ENCODE assay signal across 9 mouse cellular contexts in genomic region chr2:85123869-85124535, GRCm38 (mm10). TPM values are rescaled to one million over a fixed set of nuclear protein-coding genes. Genes with fewer than 3 reads are reported as not detected.
DNase-seq lines count a peak whose midpoint lies in the region; ATAC-seq and TF ChIP-seq lines count a peak whose summit lies in the region.
"Had no signal": no experiment of that assay in that cellular context is flagged by ENCODE, and none has a peak within 500 bp of the region (broad histone marks: within the 10 kb centered on the region; RNA-seq: fewer than 3 reads in every experiment).

No protein-coding gene starts in this region.

- TF ChIP-seq EP300 in heart, postnatal 0 days (IDR thresholded peaks at IDR 0.05; ENCODE audit: low read depth): no peak

- no peak overlapping the region for H3K9ac ChIP-seq in heart, postnatal 0 days (replicated peaks; ENCODE audit: low read depth, low read length)
- H3K9ac ChIP-seq in liver, embryonic 13.5 days: no peak overlapping the region
- no peak overlapping the region for H3K9ac ChIP-seq in neural tube, embryonic 11.5 days (ENCODE audit: low read length)
- H3K9ac ChIP-seq: heart, embryonic 13.5 days had no signal

- peak; percentile 77 for ATAC-seq in heart, postnatal 0 days (ENCODE audit: insufficient read depth, low read depth)
- ATAC-seq in liver, embryonic 13.5 days (ENCODE audit: low read depth): peak; percentile 51
- ATAC-seq in neural tube, embryonic 11.5 days (ENCODE audit: insufficient read depth, low FRiP score, low TSS enrichment): peak; percentile 84

- H3K4me3 ChIP-seq in forebrain, embryonic 10.5 days: no peak overlapping the region
- H3K4me3 ChIP-seq in heart, postnatal 0 days (ENCODE audit: low read depth, low read length): no peak overlapping the region
- no peak overlapping the region for H3K4me3 ChIP-seq in liver, embryonic 13.5 days (replicated peaks)
- H3K4me3 ChIP-seq in neural tube, embryonic 11.5 days (ENCODE audit: low read depth, low read length): no peak overlapping the region
- H3K4me3 ChIP-seq: heart, embryonic 13.5 days had no signal

- 47% methylated on average over 1 of the region's 1 CpGs for WGBS in forebrain, embryonic 10.5 days
- 10% methylated on average over 1 of the region's 1 CpGs for WGBS in heart, postnatal 0 days
- WGBS in liver, embryonic 13.5 days (ENCODE audit: insufficient replicate concordance): 11% methylated on average over 1 of the region's 1 CpGs
- WGBS in neural tube, embryonic 11.5 days: 44% methylated on average over 1 of the region's 1 CpGs

- H3K36me3 ChIP-seq in forebrain, embryonic 10.5 days (replicated peaks): no peaks in the 10 kb centered on the region
- no peaks in the 10 kb centered on the region for H3K36me3 ChIP-seq in heart, postnatal 0 days (replicated peaks; ENCODE audit: control insufficient read depth, insufficient read depth, low read length)
- no peaks in the 10 kb centered on the region for H3K36me3 ChIP-seq in liver, embryonic 13.5 days
- no peaks in the 10 kb centered on the region for H3K36me3 ChIP-seq in neural tube, embryonic 11.5 days (ENCODE audit: control insufficient read depth, insufficient read depth, low read length)
- H3K36me3 ChIP-seq: heart, embryonic 13.5 days had no signal

- no peak overlapping the region for H3K27ac ChIP-seq in forebrain, embryonic 10.5 days
- no peak overlapping the region for H3K27ac ChIP-seq in heart, postnatal 0 days (ENCODE audit: low read depth)
- H3K27ac ChIP-seq in liver, embryonic 13.5 days: no peak overlapping the region
- H3K27ac ChIP-seq in neural tube, embryonic 11.5 days (ENCODE audit: low read depth, low read length): no peak overlapping the region
- H3K27ac ChIP-seq: heart, embryonic 13.5 days had no signal

- no peaks in the 10 kb centered on the region for H3K9me3 ChIP-seq in forebrain, embryonic 10.5 days
- no peaks in the 10 kb centered on the region for H3K9me3 ChIP-seq in heart, postnatal 0 days (replicated peaks; ENCODE audit: control insufficient read depth, low read length)
- no peaks in the 10 kb centered on the region for H3K9me3 ChIP-seq in liver, embryonic 13.5 days (replicated peaks)
- H3K9me3 ChIP-seq in neural tube, embryonic 11.5 days (ENCODE audit: control insufficient read depth, low read length): no peaks in the 10 kb centered on the region
- H3K9me3 ChIP-seq: heart, embryonic 13.5 days had no signal

- no peak overlapping the region for H3K4me2 ChIP-seq in heart, postnatal 0 days (ENCODE audit: low read depth, low read length)
- H3K4me2 ChIP-seq in liver, embryonic 13.5 days: no peak overlapping the region
- H3K4me2 ChIP-seq in neural tube, embryonic 11.5 days (ENCODE audit: low read depth): no peak overlapping the region
- H3K4me2 ChIP-seq: heart, embryonic 13.5 days had no signal

- no peaks in the 10 kb centered on the region for H3K4me1 ChIP-seq in forebrain, embryonic 10.5 days
- H3K4me1 ChIP-seq in heart, postnatal 0 days (ENCODE audit: control insufficient read depth, insufficient read depth): no peaks in the 10 kb centered on the region
- no peaks in the 10 kb centered on the region for H3K4me1 ChIP-seq in liver, embryonic 13.5 days (replicated peaks)
- no peaks in the 10 kb centered on the region for H3K4me1 ChIP-seq in neural tube, embryonic 11.5 days (ENCODE audit: control insufficient read depth, insufficient read depth, low read length)
- H3K4me1 ChIP-seq: heart, embryonic 13.5 days had no signal

- peak; percentile 77 for DNase-seq in ES-CJ7 (ENCODE audit: low read depth, low spot score)
- peak; percentile 8 for DNase-seq in c-Kit-negative CD71-positive TER-119-positive erythroid progenitor cells, embryonic 14.5 days (ENCODE audit: low read depth, low spot score)
- DNase-seq in forebrain, embryonic 10.5 days (ENCODE audit: extremely low spot score, low spot score): peak; percentile 61
- DNase-seq in heart, postnatal 0 days (ENCODE audit: low spot score): peak; percentile 70
- peak; percentile 77 to 82 for DNase-seq in kidney, postnatal 4 days
- peak; percentile 18 for DNase-seq in liver, embryonic 13.5 days
- peak; percentile 70 for DNase-seq in neural tube, embryonic 11.5 days (ENCODE audit: low spot score)
- peak; percentile 74 for DNase-seq in testis, postnatal 10 days (ENCODE audit: low spot score)

- no peaks in the 10 kb centered on the region for H3K27me3 ChIP-seq in forebrain, embryonic 10.5 days (ENCODE audit: poor library complexity, severe bottlenecking)
- no peaks in the 10 kb centered on the region for H3K27me3 ChIP-seq in heart, postnatal 0 days (ENCODE audit: control insufficient read depth, insufficient read depth, low read length)
- no peaks in the 10 kb centered on the region for H3K27me3 ChIP-seq in liver, embryonic 13.5 days
- H3K27me3 ChIP-seq in neural tube, embryonic 11.5 days (ENCODE audit: control insufficient read depth, insufficient read depth, low read length): no peaks in the 10 kb centered on the region
- H3K27me3 ChIP-seq: heart, embryonic 13.5 days had no signal

- peak; percentile 85 for TF ChIP-seq CTCF in heart, postnatal 0 days (IDR thresholded peaks at IDR 0.05; ENCODE audit: low read depth)

RNA-seq across cellular contexts. Expression of gene Aplnr, which starts 12.0 kb away (rescaled TPM):
- polyA plus RNA-seq in forebrain, embryonic 10.5 days (2016; fragmentation: Nextera tagmentation; extraction: Ambion mirVana): 37.6 and 38.8 TPM in 2 replicates
- total RNA-seq in heart, postnatal 0 days (2014; rRNA removed; ENCODE audit: low replicate concordance): 39.5 and 47.7 TPM in 2 replicates
- 54.0 and 59.0 TPM in 2 replicates for polyA plus RNA-seq in heart, postnatal 0 days (2015; fragmentation: Nextera tagmentation; extraction: Ambion mirVana)
- 2.0 and 2.4 TPM in 2 replicates for polyA plus RNA-seq in liver, embryonic 13.5 days (2015; fragmentation: Nextera tagmentation; extraction: Ambion mirVana)
- polyA plus RNA-seq in neural tube, embryonic 11.5 days (2014; fragmentation: Nextera tagmentation; extraction: Ambion mirVana): 35.2 and 37.1 TPM in 2 replicates

Comparison
In these comparisons a context has a peak if more than half of its experiments do, and no peak if none do; other contexts are left out.
1. DNase-seq: peak in every context shown above with its lines; median percentile 80 in kidney, postnatal 4 days; 77 in ES-CJ7; 74 in testis, postnatal 10 days; 70 in heart, postnatal 0 days; 70 in neural tube, embryonic 11.5 days; 61 in forebrain, embryonic 10.5 days; 18 in liver, embryonic 13.5 days; 8 in c-Kit-negative CD71-positive TER-119-positive erythroid progenitor cells, embryonic 14.5 days.
2. RNA of gene Aplnr, which starts 12.0 kb away (polyA plus RNA-seq): 54.0 to 59.0 TPM in heart, postnatal 0 days, 37.6 to 38.8 TPM in forebrain, embryonic 10.5 days and 35.2 to 37.1 TPM in neural tube, embryonic 11.5 days; 2.0 to 2.4 TPM in liver, embryonic 13.5 days; every median in the first group is over 10 times any median in the second.
3. Peak in every context shown above with its lines, with median percentiles within 50 percentile points of each other: ATAC-seq.